Mouse (Mus musculus) limb, embryonic 15.5 days (tissue): ENCODE data around the gene Tspan1. TPM values are rescaled to one million over a fixed set of nuclear protein-coding genes. Genes with fewer than 3 reads are reported as not detected.

ENCODE experiments used
- polyA plus RNA-seq: library from polyadenylated mRNA; unstranded; fragments of >200 nt; fragmentation: Nextera tagmentation; extraction: Ambion mirVana; gene quantifications from 2 replicates; pipeline ENCODE4 v1.2.1, GENCODE M21; 2015

The Tspan1 gene
- polyA plus RNA-seq, 1 experiment from 2014 or later, result 0.12 TPM

Other genes starting within 250 kb of the Tspan1 start
- gene Dmbx1, start 227.7 kb downstream of the Tspan1 start, polyA plus RNA-seq, result 0.04 TPM in 1 of 2 replicates, not detected in the other
- 3.6 and 5.1 TPM in 2 replicates for gene Faah, start 149.7 kb downstream of the Tspan1 start, polyA plus RNA-seq
- 16.1 and 20.4 TPM in 2 replicates for gene Nsun4, start 113.7 kb downstream of the Tspan1 start, polyA plus RNA-seq
- gene Uqcrh, start 92.5 kb downstream of the Tspan1 start, polyA plus RNA-seq, result 456 and 471 TPM in 2 replicates
- gene Lrrc41, start 92.3 kb downstream of the Tspan1 start, polyA plus RNA-seq, result 78.4 and 81.8 TPM in 2 replicates
- 22.9 and 23.1 TPM in 2 replicates for gene Rad54l, start 43.9 kb downstream of the Tspan1 start, polyA plus RNA-seq
- 56.6 and 59.7 TPM in 2 replicates for gene Pomgnt1, start 43.8 kb downstream of the Tspan1 start, polyA plus RNA-seq
- 2.5 and 2.8 TPM in 2 replicates for gene Lurap1, start 16.3 kb downstream of the Tspan1 start, polyA plus RNA-seq
- not detected in 2 replicates for gene 1700042G07Rik, start 5.8 kb upstream of the Tspan1 start, polyA plus RNA-seq
- not detected in 2 replicates for gene Gm49337, start 5.8 kb upstream of the Tspan1 start, polyA plus RNA-seq
- 10.2 and 11.8 TPM in 2 replicates for gene Pik3r3, start 54.0 kb upstream of the Tspan1 start, polyA plus RNA-seq